Comparison of ENCODE assay signal across 8 mouse cellular contexts in genomic region chr7:118996137-118996837, GRCm38 (mm10). TPM values are rescaled to one million over a fixed set of nuclear protein-coding genes. Genes with fewer than 3 reads are reported as not detected.
DNase-seq lines count a peak whose midpoint lies in the region; ATAC-seq and TF ChIP-seq lines count a peak whose summit lies in the region.

No protein-coding gene starts in this region.

- peak; percentile 82 for DNase-seq in adipocyte (ENCODE audit: low spot score)
- peak; percentile 65 for DNase-seq in gastrocnemius, postnatal 25 days
- peak; percentile 91 for DNase-seq in intestine, embryonic 14.5 days (ENCODE audit: low spot score)
- peak; percentile 83 to 90 for DNase-seq in left cerebral cortex, postnatal 14 days (ENCODE audit: low spot score in 2 of 2)
- DNase-seq in midbrain, embryonic 10.5 days (ENCODE audit: low spot score) = peak; percentile 84
- DNase-seq in right cerebral cortex, postnatal 36 days (ENCODE audit: low spot score in 2 of 2) = peak; percentile 76 to 79
- peak; percentile 70 to 75 for DNase-seq in urinary bladder, postnatal 4 days (ENCODE audit: low spot score in 2 of 2)

- peak; percentile 99 for TF ChIP-seq CTCF in cortical plate, adult 2 months (IDR thresholded peaks at IDR 0.05; ENCODE audit: extremely low read depth, insufficient read depth, low read length)

- intact Hi-C loops in left cerebral cortex, postnatal 14 days (cut with DNase I) = loop anchor here (1.0 to 10.0 kb wide), 2 partner anchors 230 to 401 kb away; partner anchors contain the start of gene Tmc5

- peaks cover 9% of the 10 kb centered on the region for H3K4me1 ChIP-seq in cortical plate, adult 2 months (ENCODE audit: control insufficient read depth, insufficient read depth, low read length)
- peaks cover 5% of the 10 kb centered on the region; the same call in 1 of the 2 replicates for H3K4me1 ChIP-seq in intestine, embryonic 14.5 days (replicated peaks; ENCODE audit: control insufficient read depth, insufficient read depth, low read length)
- H3K4me1 ChIP-seq in midbrain, embryonic 10.5 days = peaks cover 57% of the 10 kb centered on the region

- H3K4me2 ChIP-seq in intestine, embryonic 14.5 days (ENCODE audit: low read length) = peak overlapping the region; percentile 85; the same call in 1 of the 2 replicates

- peak; percentile 32 for ATAC-seq in intestine, embryonic 14.5 days (replicated peaks; ENCODE audit: low FRiP score, low TSS enrichment, low read depth)

- H3K27ac ChIP-seq in cortical plate, adult 2 months (ENCODE audit: insufficient read depth, low read length) = no peak overlapping the region
- H3K27ac ChIP-seq in intestine, embryonic 14.5 days (ENCODE audit: low read depth) = no peak overlapping the region
- no peak overlapping the region for H3K27ac ChIP-seq in midbrain, embryonic 10.5 days (replicated peaks)

- no peak overlapping the region for H3K9ac ChIP-seq in intestine, embryonic 14.5 days (ENCODE audit: low read length)

- no peaks in the 10 kb centered on the region for H3K9me3 ChIP-seq in intestine, embryonic 14.5 days (ENCODE audit: control insufficient read depth, low read length)
- H3K9me3 ChIP-seq in midbrain, embryonic 10.5 days (replicated peaks) = no peaks in the 10 kb centered on the region

- no peak for TF ChIP-seq POLR2A in cortical plate, adult 2 months (IDR thresholded peaks at IDR 0.05; ENCODE audit: extremely low read depth, insufficient read depth, low read length)

- H3K27me3 ChIP-seq in intestine, embryonic 14.5 days (replicated peaks; ENCODE audit: control insufficient read depth, insufficient read depth, low read length) = no peaks in the 10 kb centered on the region
- peaks cover 8% of the 10 kb centered on the region for H3K27me3 ChIP-seq in midbrain, embryonic 10.5 days (ENCODE audit: low read depth, poor library complexity, severe bottlenecking)

- no peak overlapping the region for H3K4me3 ChIP-seq in cortical plate, adult 2 months (ENCODE audit: insufficient read depth, low read length)
- H3K4me3 ChIP-seq in intestine, embryonic 14.5 days (ENCODE audit: low read depth, low read length) = no peak overlapping the region
- H3K4me3 ChIP-seq in midbrain, embryonic 10.5 days = peak overlapping the region; percentile 77; the same call in 1 of the 2 replicates

- 10% methylated on average over 13 of the region's 13 CpGs for WGBS in intestine, embryonic 14.5 days
- 8% methylated on average over 13 of the region's 13 CpGs for WGBS in midbrain, embryonic 10.5 days

- no peaks in the 10 kb centered on the region for H3K36me3 ChIP-seq in intestine, embryonic 14.5 days (ENCODE audit: control insufficient read depth, insufficient read depth, low read length)
- no peaks in the 10 kb centered on the region for H3K36me3 ChIP-seq in midbrain, embryonic 10.5 days

RNA-seq across cellular contexts. Expression of gene Gprc5b, which starts 1.3 kb away (rescaled TPM):
- polyA plus RNA-seq in cortical plate, adult 2 months (2012; rRNA removed) = 126 and 141 TPM in 2 replicates
- total RNA-seq in gastrocnemius, postnatal 25 days (2021) = 10 to 100 TPM; 12.3 to 16.7 TPM
- 6.0 and 7.9 TPM in 2 replicates for polyA plus RNA-seq in intestine, embryonic 14.5 days (2014; fragmentation: Nextera tagmentation; extraction: Ambion mirVana)
- 10 to 100 TPM; 59.1 to 70.6 TPM for total RNA-seq in left cerebral cortex, postnatal 14 days (2021)
- 10.1 and 13.6 TPM in 2 replicates for polyA plus RNA-seq in midbrain, embryonic 10.5 days (2016; fragmentation: Nextera tagmentation; extraction: Ambion mirVana)
